Mouse (Mus musculus): ENCODE data around the gene Plppr2. TPM values are rescaled to one million over a fixed set of nuclear protein-coding genes. Genes with fewer than 3 reads are reported as not detected.

Plppr2 gene
- total RNA-seq, 2 experiments from 2014 or later: 203 to 219 TPM

- intact Hi-C loops (cut with DNase I): no loop called here
- DNase-seq (ENCODE audit: low spot score in 2 of 2): no peak
Observed at GRCm38 (mm10) chr9:21988421-21989101, 51.7 kb downstream of the Plppr2 start.

DNA sequence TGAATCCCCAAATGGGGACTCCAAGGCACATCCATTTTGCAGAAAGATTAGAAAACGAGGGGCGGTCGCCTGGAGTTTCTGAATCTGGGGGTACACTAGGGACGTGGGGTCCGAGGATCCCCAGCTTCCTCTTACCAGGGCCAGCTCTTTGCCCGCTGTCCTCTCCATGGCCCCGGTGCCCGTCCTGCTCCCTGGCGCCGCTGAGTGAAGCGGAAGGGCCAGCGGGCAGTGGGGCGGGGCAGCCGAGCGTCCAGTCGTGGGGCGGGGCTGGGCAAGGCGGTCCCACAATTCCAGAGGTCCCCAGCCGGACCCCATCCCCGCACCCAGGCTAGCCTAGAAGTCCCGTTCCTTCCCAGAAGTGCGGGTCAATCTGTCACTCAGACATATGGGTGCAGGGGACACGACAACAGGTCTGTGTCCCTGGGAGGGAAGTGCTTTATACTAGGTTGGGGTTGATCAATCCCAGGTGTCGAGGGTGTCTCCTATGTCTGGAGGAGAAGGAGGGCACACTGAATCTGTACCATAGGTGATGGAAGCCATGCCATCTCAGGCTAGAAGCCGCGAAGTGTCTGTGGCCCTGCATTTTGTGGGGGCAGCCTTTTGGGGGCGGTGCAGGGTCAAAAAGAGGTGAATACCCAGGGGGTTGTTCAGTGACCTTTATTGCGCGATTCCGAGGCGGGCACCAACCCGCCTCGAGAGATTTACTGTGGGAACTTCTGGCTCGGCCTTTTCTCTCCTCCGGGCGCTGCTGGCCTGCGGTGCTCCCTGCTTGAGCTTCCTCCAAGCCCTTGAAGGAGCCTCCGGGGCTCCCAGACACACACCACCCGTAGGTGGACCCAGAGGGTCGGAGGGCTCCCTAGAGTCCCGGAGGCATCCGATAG, 52.6 kb downstream of the Plppr2 start, which contains the start of gene Rgl3:
TSS of gene Rgl3 (minus strand) at position 217 of the 881 bp plus-strand sequence.
- intact Hi-C loops (cut with DNase I): no loop called here
- no peak for DNase-seq (ENCODE audit: low spot score in 2 of 2)

DNA sequence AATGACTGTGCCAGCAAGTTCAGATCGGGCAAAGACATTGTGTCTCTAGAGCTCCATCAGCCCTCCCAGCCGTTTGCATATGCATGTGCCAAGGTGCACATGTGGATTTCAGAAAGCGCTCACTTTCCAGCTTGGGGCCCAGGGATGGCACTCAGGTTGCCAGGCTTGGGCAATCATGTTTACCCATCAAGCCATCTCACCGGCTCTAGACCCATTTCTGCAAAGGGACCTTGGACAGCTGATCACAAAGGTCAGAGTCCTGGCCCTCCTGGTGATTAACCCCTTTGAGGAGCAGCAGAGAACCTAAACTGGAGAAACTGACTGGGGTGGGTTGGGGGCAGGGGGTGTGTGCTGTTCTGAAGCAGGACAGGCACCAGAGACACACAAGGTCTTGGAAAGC, 55.4 kb downstream of the Plppr2 start:
- no peak for DNase-seq (ENCODE audit: low spot score in 2 of 2)
- intact Hi-C loops (cut with DNase I): no loop called here

GRCm38 (mm10) chr9:21996178-21996867, 59.5 kb downstream of the Plppr2 start:
- intact Hi-C loops (cut with DNase I): no loop called here
- DNase-seq (ENCODE audit: low spot score in 2 of 2): no peak

Other genes starting within 250 kb of the Plppr2 start
- gene Ldlr, start 213.6 kb upstream of the Plppr2 start, total RNA-seq (2021): 10 to 100 TPM; 15.4 to 16.4 TPM
- gene Spc24, start 176.7 kb upstream of the Plppr2 start, total RNA-seq (2021): 1 to 10 TPM; 1.6 to 1.7 TPM
- 1 to 10 TPM; 7.4 to 7.5 TPM for gene Kank2, start 138.3 kb upstream of the Plppr2 start, total RNA-seq (2021)
- not detected for gene Angptl8, start 101.5 kb upstream of the Plppr2 start, total RNA-seq (2021)
- 10 to 100 TPM; 15.7 to 16.3 TPM for gene Dock6, start 84.4 kb upstream of the Plppr2 start, total RNA-seq (2021)
- gene Rab3d, start 18.8 kb upstream of the Plppr2 start, total RNA-seq (2021): 10 to 100 TPM; 15.4 to 17.5 TPM
- 10 to 100 TPM; 13.7 to 16.5 TPM for gene Ccdc159, start 9.6 kb upstream of the Plppr2 start, total RNA-seq (2021)
- gene Tmem205, start 9.5 kb upstream of the Plppr2 start, total RNA-seq (2021): 10 to 100 TPM; 31.5 to 39.3 TPM
- 10 to 100 TPM; 14.3 to 15.6 TPM for gene Swsap1, start 18.7 kb downstream of the Plppr2 start, total RNA-seq (2021)
- 1 to 10 TPM; 7.9 to 8.9 TPM for gene Epor, start 26.5 kb downstream of the Plppr2 start, total RNA-seq (2021)
- gene Rgl3, start 52.4 kb downstream of the Plppr2 start, total RNA-seq (2021): 1 to 10 TPM; 1.8 to 2.0 TPM
- 1 to 10 TPM; 8.2 to 9.1 TPM for gene Ccdc151, start 65.6 kb downstream of the Plppr2 start, total RNA-seq (2021)
- gene Prkcsh, start 65.8 kb downstream of the Plppr2 start, total RNA-seq (2021): 10 to 100 TPM; 97.0 to 98.1 TPM
- 100 to 1,000 TPM; 158 to 160 TPM for gene Elavl3, start 115.0 kb downstream of the Plppr2 start, total RNA-seq (2021)
- 1 to 10 TPM in 1 of 2 experiments, under 1 TPM in 1; 0.94 to 4.1 TPM for gene Gm49318, start 134.2 kb downstream of the Plppr2 start, total RNA-seq (2021)
- gene Zfp653, start 134.3 kb downstream of the Plppr2 start, total RNA-seq (2021): 10 to 100 TPM; 18.0 to 19.3 TPM
- gene Ecsit, start 148.4 kb downstream of the Plppr2 start, total RNA-seq (2021): 10 to 100 TPM; 40.5 to 45.2 TPM
- gene Cnn1, start 162.2 kb downstream of the Plppr2 start, total RNA-seq (2021): 1 to 10 TPM in 1 of 2 experiments, under 1 TPM in 1; 0.25 to 1.0 TPM
- 10 to 100 TPM; 66.9 to 71.1 TPM for gene Elof1, start 180.1 kb downstream of the Plppr2 start, total RNA-seq (2021)
- gene Acp5, start 198.7 kb downstream of the Plppr2 start, total RNA-seq (2021): under 1 TPM; 0.28 to 0.41 TPM
- gene Pigyl, start 219.8 kb downstream of the Plppr2 start, total RNA-seq (2021): 10 to 100 TPM; 40.5 to 47.1 TPM

Measured in left cerebral cortex, postnatal 25 days (tissue).